Mouse (Mus musculus): ENCODE measurements around the gene BC034090. TPM values are rescaled to one million over a fixed set of nuclear protein-coding genes. Genes with fewer than 3 reads are reported as not detected.

Gene BC034090
- polyA plus RNA-seq, 3 experiments from 2014 or later, result 0.50 to 0.96 TPM; not detected in 1

DNA sequence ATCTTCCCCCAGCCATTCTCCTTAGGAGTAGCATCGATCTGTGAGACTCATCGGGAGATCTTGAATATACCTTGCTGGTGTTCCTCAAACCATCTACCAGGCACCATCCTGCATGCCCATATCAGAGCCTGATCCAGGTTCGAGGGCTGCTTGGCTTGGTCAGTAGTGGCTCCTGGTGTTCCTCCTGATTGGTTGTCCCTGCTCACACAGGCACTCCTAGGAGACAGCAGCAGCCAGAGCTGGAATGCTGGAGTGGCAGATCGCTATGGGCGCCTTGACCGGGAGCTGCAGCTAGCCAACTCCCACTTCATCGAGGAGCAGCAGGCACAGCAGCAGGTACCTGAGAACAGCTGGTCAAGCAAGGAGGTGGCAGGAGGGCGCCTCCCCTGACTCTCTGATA is 53.0 kb downstream of the BC034090 start:
- ATAC-seq, result no peak

DNA sequence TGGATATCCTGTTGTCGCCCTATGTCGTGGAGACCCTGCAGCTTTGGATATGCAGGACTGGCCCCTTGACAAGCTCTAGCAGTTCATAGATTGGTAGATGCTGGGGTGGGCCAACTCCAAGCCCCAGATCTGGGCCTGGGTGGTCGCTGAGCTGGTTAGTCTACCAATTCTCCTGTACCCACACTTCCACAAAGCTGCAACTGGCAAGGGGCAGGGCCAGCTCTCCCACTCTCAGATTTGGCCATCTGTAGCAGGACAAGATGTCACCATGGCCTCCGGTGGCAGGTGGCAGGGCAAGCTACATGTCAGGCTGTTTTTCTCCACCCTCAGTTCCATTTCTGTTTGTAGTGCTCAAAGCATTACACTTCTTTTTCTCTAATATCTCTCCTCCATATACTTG is 55.6 kb downstream of the BC034090 start:
- no peak for ATAC-seq

DNA sequence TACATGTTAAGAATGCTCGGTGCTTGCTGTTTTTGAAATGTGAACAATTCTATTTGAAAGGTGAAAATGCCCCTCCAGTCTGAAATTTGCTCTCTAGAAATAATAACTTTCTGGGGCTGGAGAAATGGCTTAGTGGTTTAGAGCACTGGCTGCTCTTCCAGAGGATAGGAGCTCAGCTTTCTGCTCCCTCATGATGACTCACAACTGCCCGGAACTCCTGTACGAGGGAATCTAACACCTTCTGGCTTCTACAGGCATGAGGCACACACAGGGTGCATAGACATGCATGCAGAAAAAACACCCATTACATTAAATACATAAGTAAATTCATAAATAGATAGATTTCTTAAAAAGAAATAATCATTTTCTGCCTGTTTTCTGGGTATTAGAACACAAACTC is 60.1 kb downstream of the BC034090 start:
- ATAC-seq, result no peak

DNA sequence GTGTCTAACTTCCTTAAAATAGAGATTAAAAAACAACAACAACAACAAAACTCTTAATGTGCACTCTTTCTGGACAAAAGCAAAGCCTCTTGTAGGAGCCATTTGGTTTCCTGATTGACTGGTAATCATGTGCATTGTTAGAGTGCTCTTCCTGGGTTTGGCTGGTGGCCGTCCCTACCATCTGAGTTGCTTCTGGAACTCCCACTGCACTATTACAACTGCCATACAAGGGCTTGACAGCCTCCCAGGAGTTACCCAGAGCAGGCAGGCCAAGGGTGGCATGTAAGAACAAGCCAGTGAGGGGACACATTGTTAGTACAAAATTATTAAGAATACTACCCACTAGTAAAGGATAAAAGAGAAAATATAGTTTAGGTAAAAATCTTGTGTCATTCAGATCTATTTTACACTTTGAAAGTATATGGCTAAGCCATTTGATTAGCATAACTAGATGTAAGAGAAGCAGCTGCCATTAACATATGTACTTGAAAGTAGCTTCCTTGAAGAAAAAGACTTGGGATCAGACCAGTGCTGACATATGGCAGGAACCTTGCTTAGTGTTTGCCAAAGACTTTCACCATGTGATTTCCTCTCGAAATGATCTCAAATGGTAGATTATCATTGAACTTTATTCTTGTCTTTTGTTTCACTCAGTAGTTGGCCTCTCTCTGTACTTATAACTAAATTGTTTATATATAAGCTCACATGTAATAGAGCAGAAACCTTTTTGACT is 65.9 kb downstream of the BC034090 start:
- no peak for ATAC-seq

DNA sequence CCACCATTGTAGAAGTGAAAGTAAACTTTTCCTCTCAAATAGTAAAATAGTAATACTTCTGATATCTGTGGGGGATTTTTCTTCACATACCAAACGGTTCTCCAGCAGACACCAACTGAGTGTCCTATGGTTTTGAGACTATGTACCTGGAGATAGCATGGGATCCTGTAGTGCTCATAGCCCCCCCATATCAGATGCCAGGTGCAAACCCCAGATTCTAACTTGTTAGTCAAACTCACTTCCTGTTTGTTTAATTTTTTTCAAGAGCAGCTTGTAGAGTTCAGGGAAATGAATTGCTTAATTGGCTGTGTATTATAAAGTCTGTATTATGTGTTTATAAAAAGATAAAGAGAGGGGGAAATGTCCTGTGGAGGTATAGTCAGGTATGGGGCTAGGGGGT is 69.8 kb downstream of the BC034090 start:
- ATAC-seq, result peak; percentile 49

DNA sequence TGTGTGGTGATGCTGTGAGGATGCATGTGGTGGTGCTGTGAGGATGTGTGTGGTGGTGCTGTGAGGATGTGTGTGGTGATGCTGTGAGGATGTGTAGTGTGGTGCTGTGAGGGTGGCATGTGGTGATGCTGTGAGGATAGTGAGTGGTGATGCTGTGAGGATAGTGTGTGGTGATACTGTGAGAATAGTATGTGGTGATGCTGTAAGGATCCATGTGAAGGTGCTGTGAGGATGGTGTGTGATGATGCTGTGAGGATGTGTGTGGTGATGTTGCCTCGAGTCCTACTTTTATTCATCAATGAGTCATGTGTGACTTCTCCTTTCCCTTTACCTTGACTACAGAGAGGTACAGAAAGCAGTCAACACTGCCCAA is 70.6 kb downstream of the BC034090 start:
- ATAC-seq, result peak; percentile 71

DNA sequence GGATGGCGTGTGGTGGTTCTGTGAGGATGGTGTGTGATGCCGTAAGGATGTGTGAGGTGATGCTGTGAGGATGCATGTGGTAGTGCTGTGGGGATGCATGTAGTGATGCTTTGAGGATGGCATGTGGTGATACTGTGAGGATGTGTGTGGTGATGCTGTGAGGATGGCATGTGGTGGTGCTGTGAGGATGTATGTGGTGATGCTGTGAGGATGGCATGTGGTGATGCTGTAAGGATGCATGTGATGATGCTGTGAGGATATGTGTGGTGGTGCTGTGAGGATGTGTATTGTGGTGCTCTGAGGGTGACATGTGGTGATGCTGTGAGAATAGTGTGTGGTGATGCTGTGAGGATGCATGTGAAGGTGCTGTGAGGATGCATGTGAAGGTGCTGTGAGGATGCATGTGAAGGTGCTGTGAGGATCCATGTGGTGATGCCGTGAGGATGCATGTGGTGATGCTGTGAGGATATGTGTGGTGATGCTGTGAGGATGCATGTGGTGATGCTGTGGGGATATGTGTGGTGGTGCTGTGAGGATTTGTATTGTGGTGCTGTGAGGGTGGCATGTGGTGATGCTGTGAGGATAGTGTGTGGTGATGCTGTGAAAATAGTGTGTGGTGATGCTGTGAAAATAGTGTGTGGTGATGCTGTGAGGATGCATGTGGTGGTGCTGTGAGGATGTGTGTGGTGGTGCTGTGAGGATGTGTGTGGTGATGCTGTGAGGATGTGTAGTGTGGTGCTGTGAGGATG is 71.2 kb downstream of the BC034090 start:
- ATAC-seq, result peak; percentile 46

DNA sequence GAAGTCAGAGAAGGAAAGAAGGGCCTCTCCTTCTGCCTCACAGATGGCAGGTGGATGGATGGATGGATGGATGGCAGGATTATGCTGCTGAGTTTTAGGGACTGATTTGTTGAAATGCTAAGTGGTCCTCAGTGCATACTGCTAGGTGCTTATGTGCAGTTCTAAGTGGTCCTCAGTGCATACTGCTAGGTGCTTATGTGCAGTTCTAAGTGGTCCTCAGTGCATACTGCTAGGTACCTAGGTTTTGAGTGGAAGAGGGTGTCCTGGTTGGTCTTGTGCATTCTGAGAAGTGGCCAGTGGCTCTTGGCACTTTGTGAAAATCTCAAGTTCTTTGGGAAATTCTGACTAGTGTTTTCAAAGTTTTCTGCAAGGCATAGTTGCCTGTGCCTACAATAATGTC is 74.3 kb downstream of the BC034090 start:
- no peak for ATAC-seq

DNA sequence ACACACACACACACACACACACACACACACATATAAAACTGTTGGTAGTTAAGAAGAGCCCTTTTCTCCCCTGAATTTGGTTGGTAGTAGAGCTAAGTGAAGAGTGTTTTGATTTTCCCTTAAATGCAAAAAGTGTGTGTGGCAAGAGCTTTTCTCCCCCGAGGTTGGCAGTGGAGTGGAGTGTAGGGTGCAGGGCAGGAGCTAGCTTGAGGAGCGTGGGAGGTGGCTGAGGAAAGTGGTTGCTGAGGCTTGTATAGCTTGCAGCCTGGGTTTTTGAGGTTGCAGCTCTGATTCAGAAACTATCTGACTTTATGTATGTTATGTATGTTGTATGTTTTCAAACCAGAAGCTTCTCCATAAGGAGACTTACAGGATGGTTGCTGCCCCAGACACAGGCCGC is 76.8 kb downstream of the BC034090 start:
- ATAC-seq, result no peak

Other genes starting within 250 kb of the BC034090 start
- 10 to 100 TPM in 1 of 3 experiments, 1 to 10 TPM in 2; 6.6 to 12.8 (median 7.5) TPM for gene Ier5, start 144.8 kb downstream of the BC034090 start, polyA plus RNA-seq (2017; shearing (Covaris generic))
- 10 to 100 TPM; 14.3 to 23.5 (median 22.1) TPM for gene Mr1, start 97.6 kb downstream of the BC034090 start, polyA plus RNA-seq (2017; shearing (Covaris generic))
- 10 to 100 TPM; 50.2 to 72.7 (median 54.4) TPM for gene Stx6, start 85.7 kb downstream of the BC034090 start, polyA plus RNA-seq (2017; shearing (Covaris generic))
- 10 to 100 TPM; 13.1 to 23.6 (median 16.5) TPM for gene Xpr1, start 173.0 kb upstream of the BC034090 start, polyA plus RNA-seq (2017; shearing (Covaris generic))